Mouse (Mus musculus) myocyte (in vitro differentiated cells): ENCODE measurements around the gene Cdc37.

Experiments used
- CEBPB ChIP-seq: IDR thresholded peaks from 2 replicates; pipeline ENCODE4 v1.6.1; 2011; ENCODE audit warnings: mild to moderate bottlenecking, moderate library complexity; ENCODE audit not compliant: poor library complexity, insufficient read depth, severe bottlenecking
- E2F4 ChIP-seq: IDR thresholded peaks from one replicate; pipeline ENCODE4 v1.6.1; 2011; ENCODE audit warnings: mild to moderate bottlenecking, control low read depth, moderate library complexity; ENCODE audit not compliant: insufficient read depth
- MAX ChIP-seq: IDR thresholded peaks from one replicate; pipeline ENCODE4 v1.6.1; 2011; ENCODE audit warnings: low read depth, mild to moderate bottlenecking, control low read depth
- MYOD1 ChIP-seq, 3 experiments: IDR thresholded peaks; one replicate each; pipeline ENCODE4 v1.6.1; 2011; ENCODE audit warnings: control low read depth in 2 of 3, low read depth in 2 of 3, mild to moderate bottlenecking in 2 of 3, moderate library complexity in 1 of 3; ENCODE audit not compliant: insufficient read length in 2 of 3, control insufficient read depth in 1 of 3
- POLR2A ChIP-seq: IDR thresholded peaks from one replicate; pipeline ENCODE4 v1.6.1; 2011; ENCODE audit warnings: low read depth, mild to moderate bottlenecking, control low read depth, moderate library complexity; ENCODE audit not compliant: insufficient read length
- SRF ChIP-seq: IDR thresholded peaks from one replicate; pipeline ENCODE4 v1.6.1; 2011; ENCODE audit warnings: low read depth; ENCODE audit not compliant: control insufficient read depth, insufficient read length
- TCF12 ChIP-seq: IDR thresholded peaks from one replicate; pipeline ENCODE4 v1.6.1; 2011; ENCODE audit warnings: mild to moderate bottlenecking, control low read depth; ENCODE audit not compliant: poor library complexity, insufficient read depth, severe bottlenecking
- USF1 ChIP-seq: IDR thresholded peaks from one replicate; pipeline ENCODE4 v1.6.1; 2011; ENCODE audit warnings: low read depth, mild to moderate bottlenecking, control low read depth, moderate library complexity

GRCm38 (mm10) chr9:21145431-21145830 lies 4.4 kb downstream of the Cdc37 start:
- TF ChIP-seq MAX (no peak), SRF (no peak), USF1 (no peak), E2F4 (no peak), TCF12 (no peak), MYOD1 (IDR thresholded peaks at IDR 0.05; ENCODE audit: control insufficient read depth in 1 of 3, insufficient read length in 2 of 3, low read depth in 2 of 3) (no peak), POLR2A (no peak), CEBPB (no peak)
